Mouse (Mus musculus): Measurements from ENCODE around the gene Snrnp70.
"Not testable (repeated sequence)": the region's sequence is repeated elsewhere in the genome, so short reads cannot be mapped to it uniquely, and the experiment has no call there.

Gene Snrnp70

GRCm38 (mm10) chr7:45368178-45368577 is 27.4 kb downstream of the Snrnp70 start:
- DNase-seq (ENCODE audit: low read depth), result no peak

- DNase-seq (ENCODE audit: low read depth), result peak; percentile 83
Observed at GRCm38 (mm10) chr7:45367020-45367880, 28.3 kb downstream of the Snrnp70 start.

DNA sequence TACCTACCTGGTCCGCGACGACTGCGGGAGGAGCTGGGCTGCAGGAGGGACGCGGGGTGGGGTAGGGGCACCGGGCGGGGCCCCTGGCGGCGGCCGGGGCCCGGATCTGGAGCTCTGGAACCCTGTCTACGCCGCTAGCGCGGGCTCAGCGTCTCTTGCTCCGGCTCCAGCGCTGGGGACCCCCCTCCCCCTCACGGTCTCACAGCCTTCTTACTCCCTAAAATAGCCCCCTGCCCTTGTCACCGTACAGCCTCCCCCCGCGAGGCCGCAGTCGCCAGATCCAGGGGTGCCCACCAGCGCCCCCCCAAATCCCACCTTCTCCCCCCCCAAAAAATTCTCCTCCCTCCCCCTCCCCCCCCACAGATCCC is 28.9 kb downstream of the Snrnp70 start, which contains the start of gene Ppfia3:
Gene Ppfia3, minus strand, starts transcription at position 368 of the 368 bp plus-strand sequence.
- DNase-seq (ENCODE audit: low read depth), result no peak

- DNase-seq (ENCODE audit: low read depth), result no peak
Observed at GRCm38 (mm10) chr7:45365742-45366651, 29.5 kb downstream of the Snrnp70 start.

DNA sequence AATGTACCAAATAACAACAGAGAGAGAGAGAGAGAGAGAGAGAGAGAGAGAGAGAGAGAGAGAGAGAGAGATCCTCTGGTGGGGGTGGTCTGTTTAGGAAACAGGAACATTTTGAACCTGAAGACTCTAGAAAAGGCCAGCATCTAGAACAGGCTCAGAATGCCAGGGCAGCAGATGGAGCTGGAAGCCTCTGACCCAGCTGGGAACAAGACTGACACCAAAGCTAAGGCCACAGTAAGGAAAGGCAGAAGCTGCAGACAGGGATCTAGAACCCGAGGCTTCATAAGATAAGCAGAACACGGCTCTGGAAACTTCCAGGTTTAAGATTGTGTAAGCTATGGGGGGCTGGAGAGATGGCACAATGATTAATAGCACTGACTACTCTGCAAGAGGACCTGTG is 31.6 kb downstream of the Snrnp70 start:
- DNase-seq (ENCODE audit: low read depth), result no peak

DNA sequence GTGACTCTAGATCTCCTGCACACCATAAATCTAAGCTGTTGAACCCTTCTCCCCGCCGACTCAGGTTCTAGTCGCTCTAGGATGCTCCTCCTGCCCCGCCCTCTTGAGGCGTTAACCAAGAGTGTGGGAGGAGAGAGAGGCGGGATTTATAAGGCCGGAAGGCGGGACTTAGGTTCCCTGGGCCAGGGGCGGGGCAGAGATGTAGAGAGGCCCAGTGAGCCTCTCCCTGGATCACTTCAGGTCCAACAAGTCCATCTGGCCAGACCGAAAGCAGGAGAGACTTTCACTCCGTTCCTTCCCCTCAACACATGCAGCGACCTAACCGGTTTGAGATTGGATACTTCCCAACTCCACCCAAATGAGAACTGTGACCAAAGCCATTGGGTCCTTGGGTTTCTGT is 32.7 kb downstream of the Snrnp70 start:
- DNase-seq (ENCODE audit: low read depth), result peak; percentile 69

DNA sequence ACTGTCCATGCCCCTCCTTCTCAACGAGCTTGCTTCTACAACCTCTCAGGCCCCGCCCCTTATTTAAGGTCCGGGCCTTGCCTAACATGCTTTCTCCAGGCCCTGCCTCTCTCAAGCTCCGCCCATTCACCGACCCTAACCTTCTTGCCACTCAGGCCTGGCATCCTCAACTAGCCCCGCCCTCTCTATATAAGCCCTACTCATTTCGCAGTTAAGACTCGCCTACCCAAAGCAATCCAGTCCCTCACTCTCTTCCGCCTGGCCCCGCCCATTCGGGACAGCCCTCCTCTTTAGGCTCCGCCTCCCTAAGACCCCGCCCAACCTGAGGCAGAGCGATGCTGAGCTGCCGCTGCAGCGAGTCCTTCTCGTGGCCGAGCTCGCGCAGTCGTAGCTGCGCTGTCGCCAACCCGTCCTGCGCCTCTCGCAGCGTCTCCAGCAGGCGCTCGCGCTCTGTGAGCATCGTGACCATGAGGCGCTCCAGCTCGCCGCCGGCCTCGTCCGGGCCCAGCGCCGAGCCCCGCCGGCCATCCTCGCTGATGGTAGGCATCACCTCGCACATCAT is 34.2 kb downstream of the Snrnp70 start:
- DNase-seq (ENCODE audit: low read depth), result peak; percentile 86

DNA sequence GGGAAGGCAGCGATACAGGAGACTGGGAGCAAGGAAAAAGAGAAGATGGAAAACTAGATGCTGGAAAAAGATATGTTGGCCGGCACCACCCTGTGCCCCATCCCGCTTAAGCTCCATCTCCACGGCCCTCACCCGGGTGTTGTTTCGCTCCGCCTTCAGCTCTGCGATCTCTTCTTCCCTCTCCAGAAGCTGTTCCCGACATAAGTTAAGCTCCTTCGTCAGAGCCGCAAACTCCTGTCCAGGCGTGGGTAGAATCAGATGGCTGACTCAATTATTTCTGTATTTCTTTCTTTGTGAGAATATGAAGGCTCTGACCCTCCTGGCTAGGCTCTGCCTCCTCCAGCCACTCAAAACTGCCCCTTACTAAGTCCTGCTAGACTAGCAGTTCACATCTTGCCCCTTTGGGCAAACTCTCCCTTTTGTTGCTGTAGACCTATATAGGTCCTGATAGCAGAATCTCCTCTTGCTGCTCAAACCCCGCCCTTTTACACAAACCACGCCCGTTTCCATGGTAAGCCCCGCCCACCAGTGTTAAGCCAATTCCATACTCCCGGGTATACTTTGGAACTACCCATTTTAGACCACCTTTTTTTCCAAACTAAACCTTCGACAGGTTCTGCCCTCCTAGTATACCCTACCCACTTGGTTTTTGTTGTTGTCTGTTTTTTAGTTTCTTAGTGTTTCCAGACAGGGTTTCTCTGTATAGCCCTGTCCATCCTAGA is 35.0 kb downstream of the Snrnp70 start:
- DNase-seq (ENCODE audit: low read depth), result no peak

DNA sequence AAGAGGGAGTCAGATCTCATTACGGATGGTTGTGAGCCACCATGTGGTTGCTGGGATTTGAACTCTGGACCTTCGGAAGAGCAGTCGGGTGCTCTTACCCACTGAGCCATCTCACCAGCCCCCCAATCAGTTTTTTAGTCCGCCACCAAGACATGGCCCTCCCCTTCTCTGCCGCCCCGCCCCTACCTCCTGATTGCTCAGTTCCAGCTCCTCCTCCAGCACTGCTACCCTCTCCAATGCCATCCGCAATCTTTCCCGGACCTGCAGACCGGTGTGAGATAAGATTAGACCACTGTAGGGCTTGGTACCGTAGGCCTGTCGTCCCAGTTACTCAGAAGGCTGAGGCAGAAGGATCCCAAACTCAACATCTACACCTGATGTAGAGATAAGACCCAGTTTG is 36.5 kb downstream of the Snrnp70 start:
- not testable (repeated sequence) for DNase-seq (ENCODE audit: low read depth)

DNA sequence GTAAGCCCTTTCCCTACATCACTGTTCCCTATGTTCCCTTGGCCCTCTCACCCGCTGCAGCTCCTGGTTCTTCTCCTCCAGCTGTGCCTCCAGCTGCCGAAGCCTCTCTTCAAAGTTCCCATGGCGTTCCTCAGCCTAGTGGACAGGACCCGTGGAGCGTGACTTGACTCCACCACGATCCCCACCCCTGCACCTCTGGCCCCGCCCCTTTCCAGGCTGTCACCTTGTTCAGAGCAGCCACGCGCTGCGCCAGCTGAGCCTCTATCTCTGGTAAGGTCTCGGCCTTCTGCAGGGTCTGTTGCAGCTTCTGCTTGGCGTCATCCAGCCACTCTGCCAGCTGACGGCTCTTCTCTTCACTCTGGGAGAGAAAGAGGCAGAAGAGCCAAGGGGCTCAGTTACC is 39.5 kb downstream of the Snrnp70 start:
- no peak for DNase-seq (ENCODE audit: low read depth)

DNA sequence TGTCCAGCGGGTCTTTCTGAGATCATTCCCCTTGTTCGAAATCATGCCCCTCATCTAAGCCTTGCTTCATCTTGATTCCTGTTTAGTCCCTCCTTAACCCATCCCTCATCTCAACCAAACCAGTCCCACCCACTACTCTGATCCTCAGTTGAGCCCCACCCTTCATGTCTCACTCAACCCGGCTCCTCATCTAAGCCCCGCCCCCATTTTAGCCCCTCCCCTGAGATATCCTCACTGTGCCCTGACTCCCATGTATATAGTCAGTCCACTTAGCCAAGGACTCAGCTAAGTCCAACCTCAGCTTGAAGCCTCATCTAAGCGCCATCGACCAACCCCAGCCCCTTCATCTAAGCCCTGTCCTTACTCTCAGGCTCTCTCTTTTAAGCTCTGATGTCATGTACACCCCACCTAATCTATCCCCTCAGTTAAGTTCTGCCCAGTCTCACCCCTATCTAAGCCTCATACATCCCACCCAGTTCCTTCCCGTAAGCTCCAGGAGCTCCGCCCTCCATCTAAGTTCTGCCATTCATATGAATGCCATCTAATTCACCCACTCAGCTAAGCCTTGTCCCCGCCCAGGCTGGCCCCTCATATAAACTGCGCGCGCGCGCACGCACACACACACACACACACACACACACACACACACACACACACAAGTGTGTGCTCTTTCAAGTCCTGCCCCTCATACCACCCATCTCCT is 40.1 kb downstream of the Snrnp70 start:
- DNase-seq (ENCODE audit: low read depth), result no peak

GRCm38 (mm10) chr7:45353041-45353440 is 42.5 kb downstream of the Snrnp70 start:
- no peak for DNase-seq (ENCODE audit: low read depth)

- no peak for DNase-seq (ENCODE audit: low read depth)
Observed at GRCm38 (mm10) chr7:45346905-45347304, 48.6 kb downstream of the Snrnp70 start.

DNA sequence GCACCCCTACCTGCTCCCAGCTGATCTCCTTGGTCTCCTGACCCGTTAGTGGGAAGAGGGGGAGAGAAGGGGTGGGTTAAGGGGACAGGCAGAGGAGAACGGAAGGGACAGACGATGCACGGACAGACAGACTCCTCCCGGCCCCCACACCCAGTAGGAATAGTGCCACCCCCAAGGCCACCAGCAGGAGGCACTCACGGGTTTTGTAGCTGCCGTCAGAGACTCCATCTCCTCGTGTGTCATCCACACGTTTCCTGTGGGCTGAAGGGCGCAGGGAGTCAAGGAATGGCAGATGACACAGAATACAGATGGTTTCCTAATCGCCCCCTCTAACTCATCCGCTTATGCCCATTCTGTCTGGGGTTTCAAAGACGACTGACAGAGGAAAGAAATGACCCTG is 52.0 kb downstream of the Snrnp70 start:
- DNase-seq (ENCODE audit: low read depth), result no peak

DNA sequence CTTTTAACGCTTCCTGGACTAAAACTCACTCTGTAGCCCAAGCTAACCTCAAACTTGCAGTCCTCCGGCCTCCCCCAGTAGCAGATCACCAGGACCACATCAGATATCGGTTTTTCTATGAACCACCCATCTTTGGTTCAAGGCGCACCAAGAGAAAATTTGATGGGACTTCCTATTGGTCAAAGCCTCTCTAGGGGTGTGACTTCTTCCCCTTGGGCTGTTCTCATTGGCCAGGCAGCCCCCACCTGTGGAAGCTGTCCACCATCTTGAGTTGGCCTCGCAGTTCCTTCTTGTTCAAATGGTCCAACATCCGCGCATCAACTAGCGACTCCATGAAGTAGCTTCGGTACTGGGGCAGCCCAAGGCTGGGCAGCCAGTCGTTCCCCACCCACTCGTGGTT is 53.5 kb downstream of the Snrnp70 start:
- no peak for DNase-seq (ENCODE audit: low read depth)

- DNase-seq (ENCODE audit: low read depth), result peak; percentile 95
Observed at GRCm38 (mm10) chr7:45341303-45341702, 54.2 kb downstream of the Snrnp70 start.

- no peak for DNase-seq (ENCODE audit: low read depth)
Observed at GRCm38 (mm10) chr7:45340669-45341068, 54.9 kb downstream of the Snrnp70 start.

DNA sequence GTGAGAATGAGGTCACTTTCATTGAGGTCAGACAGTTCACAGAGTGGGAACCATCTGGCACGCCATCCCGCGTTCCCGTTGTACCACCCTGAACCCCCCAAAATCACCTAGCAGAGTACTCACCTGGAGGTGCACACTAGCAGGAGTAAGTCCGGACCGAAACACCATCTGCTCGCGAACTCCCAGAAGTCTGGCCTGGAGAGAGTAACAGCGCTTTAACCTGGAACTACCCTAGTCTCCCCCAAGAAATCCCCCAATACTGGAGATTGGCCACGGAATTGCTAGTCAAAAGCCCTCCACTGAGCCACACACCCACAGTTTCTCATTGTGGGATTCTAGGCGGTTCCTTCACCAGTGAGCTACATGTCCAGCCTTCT is 55.5 kb downstream of the Snrnp70 start:
- no peak for DNase-seq (ENCODE audit: low read depth)

DNA sequence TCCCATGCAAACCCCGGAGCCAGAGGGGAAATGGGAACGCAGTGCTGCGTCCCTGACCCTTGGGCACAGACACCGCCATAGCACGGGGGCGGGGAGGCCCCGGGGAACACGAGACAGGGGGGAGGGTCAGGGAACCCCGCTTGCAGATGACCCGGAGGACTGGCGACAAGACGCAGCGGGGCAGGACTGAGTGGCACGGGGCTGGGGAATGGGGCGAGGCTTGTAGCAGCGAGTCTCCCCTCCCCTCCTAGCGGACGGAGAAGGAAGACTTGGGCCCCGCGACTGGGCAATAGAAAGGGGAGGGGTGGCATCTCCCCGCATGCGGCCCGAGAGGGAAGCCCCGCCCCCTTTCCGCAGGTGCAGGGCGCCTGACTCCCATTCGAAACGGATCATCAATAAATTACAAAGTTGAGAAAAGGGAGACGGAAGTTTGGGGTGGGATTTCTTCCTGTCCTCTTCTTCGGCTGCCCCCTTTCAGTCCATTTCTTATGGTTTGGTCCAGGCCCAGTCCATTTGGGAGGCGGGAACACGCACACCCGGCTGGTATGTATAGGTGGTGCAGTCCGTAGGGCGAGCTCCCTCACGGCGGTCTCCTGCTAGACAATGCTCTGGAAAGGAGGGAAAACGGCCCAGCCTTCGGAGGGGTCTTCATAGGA is 56.0 kb downstream of the Snrnp70 start:
- DNase-seq (ENCODE audit: low read depth), result no peak

- DNase-seq (ENCODE audit: low read depth), result no peak
Observed at GRCm38 (mm10) chr7:45338161-45338911, 57.2 kb downstream of the Snrnp70 start.
